Mouse (Mus musculus) heart, adult 8-10 months (tissue): ENCODE results near the gene Pld3. TPM values are rescaled to one million over a fixed set of nuclear protein-coding genes. Genes with fewer than 3 reads are reported as not detected.
"Not testable (repeated sequence)": the region's sequence is repeated elsewhere in the genome, so short reads cannot be mapped to it uniquely, and the experiment has no call there.

Experiments
- DNase-seq: peaks from one replicate; pipeline ENCODE4 v3.0.0; 2022; ENCODE audit warnings: low spot score
- total RNA-seq, 4 experiments: library from RNA; stranded (reverse); gene quantifications; 2 replicates each; pipeline ENCODE4 v1.2.4; 2022

The Pld3 gene
- total RNA-seq, 4 experiments from 2014 or later: 26.8 to 33.5 (median 30.5) TPM

GRCm38 (mm10) chr7:27526039-27526827 is 26.8 kb downstream of the Pld3 start:
- DNase-seq: peak; percentile 51

- DNase-seq: no peak
Measured at GRCm38 (mm10) chr7:27523805-27524204, 29.2 kb downstream of the Pld3 start.

- no peak for DNase-seq
Measured at GRCm38 (mm10) chr7:27522967-27523366, 30.1 kb downstream of the Pld3 start, which contains the start of gene Hipk4. Hipk4 (plus strand) TSS chr7:27523267.

- DNase-seq: no peak
Measured at GRCm38 (mm10) chr7:27520599-27520998, 32.4 kb downstream of the Pld3 start.

- DNase-seq: no peak
Measured at GRCm38 (mm10) chr7:27520104-27520503, 32.9 kb downstream of the Pld3 start.

- DNase-seq: no peak
Measured at GRCm38 (mm10) chr7:27518314-27518713, 34.7 kb downstream of the Pld3 start.

GRCm38 (mm10) chr7:27514961-27515360 is 38.1 kb downstream of the Pld3 start:
- no peak for DNase-seq

GRCm38 (mm10) chr7:27510809-27511208 is 42.2 kb downstream of the Pld3 start:
- no peak for DNase-seq

- DNase-seq: peak; percentile 61
Measured at GRCm38 (mm10) chr7:27508648-27509005, 44.4 kb downstream of the Pld3 start.

GRCm38 (mm10) chr7:27507711-27508647 is 45.0 kb downstream of the Pld3 start:
- peak; percentile 98 for DNase-seq

- DNase-seq: no peak
Measured at GRCm38 (mm10) chr7:27506765-27507370, 46.1 kb downstream of the Pld3 start.

GRCm38 (mm10) chr7:27501620-27502019 is 51.4 kb downstream of the Pld3 start:
- DNase-seq: peak; percentile 61

GRCm38 (mm10) chr7:27499036-27499435 is 54.0 kb downstream of the Pld3 start, which contains the start of gene Prx:
Prx (plus strand) TSS chr7:27499324.
- no peak for DNase-seq

GRCm38 (mm10) chr7:27494659-27495367 is 58.2 kb downstream of the Pld3 start:
- not testable (repeated sequence) for DNase-seq

GRCm38 (mm10) chr7:27493450-27493849 is 59.6 kb downstream of the Pld3 start:
- DNase-seq: no peak

- DNase-seq: no peak
Measured at GRCm38 (mm10) chr7:27493022-27493421, 60.0 kb downstream of the Pld3 start.

GRCm38 (mm10) chr7:27491856-27492255 is 61.2 kb downstream of the Pld3 start:
- DNase-seq: no peak

GRCm38 (mm10) chr7:27490543-27491329 is 62.3 kb downstream of the Pld3 start:
- peak; percentile 94 for DNase-seq

GRCm38 (mm10) chr7:27490227-27490542 is 62.8 kb downstream of the Pld3 start:
- DNase-seq: no peak

- DNase-seq: no peak
Measured at GRCm38 (mm10) chr7:27489270-27489869, 63.6 kb downstream of the Pld3 start.
